Mouse (Mus musculus) MN1 (cell line): ENCODE measurements around the gene Foxd3.

Source experiments
- DNase-seq: peaks from one replicate; pipeline ENCODE4 v3.0.0-alpha.2; 2016; ENCODE audit warnings: low spot score

The Foxd3 gene

DNA sequence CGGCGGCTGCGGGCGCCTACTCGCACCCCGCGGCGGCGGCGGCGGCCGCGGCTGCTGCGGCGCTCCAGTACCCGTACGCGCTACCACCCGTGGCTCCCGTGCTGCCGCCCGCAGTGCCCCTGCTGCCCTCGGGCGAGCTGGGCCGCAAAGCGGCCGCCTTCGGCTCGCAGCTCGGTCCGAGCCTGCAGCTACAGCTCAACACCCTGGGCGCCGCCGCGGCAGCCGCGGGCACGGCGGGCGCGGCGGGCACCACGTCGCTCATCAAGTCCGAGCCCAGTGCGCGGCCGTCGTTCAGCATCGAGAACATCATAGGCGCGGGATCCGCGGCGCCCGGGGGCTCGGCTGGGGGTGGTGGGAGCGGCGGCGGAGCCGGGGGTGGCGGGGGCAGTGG lies 1.3 kb downstream of the Foxd3 start:
- DNase-seq, result no peak

DNA sequence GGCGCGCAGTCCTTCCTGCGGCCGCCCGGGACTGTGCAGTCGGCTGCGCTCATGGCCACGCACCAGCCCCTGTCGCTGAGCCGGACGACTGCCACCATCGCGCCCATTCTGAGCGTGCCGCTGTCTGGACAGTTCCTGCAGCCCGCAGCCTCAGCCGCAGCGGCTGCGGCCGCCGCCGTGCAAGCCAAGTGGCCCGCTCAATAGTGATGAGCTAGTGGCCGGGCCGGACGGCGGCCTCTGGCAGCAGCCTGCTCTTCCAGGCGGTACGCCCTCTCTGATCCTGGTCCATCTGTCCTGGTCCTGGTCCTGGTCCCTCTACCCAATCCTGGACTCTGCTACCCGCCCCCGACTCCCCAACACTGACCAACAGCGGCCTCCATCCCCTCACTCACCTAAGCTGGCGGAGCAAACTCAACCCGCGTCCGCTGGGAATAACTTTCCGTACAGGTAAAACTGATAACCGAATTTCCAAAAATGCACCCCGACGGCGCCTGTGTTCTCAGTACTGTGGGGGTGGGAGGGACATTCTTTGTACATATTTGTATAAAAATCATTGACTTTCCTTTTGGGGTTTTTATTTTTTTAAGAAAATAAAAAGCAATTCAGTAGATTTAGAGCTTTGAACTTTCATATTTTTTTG lies 1.9 kb downstream of the Foxd3 start:
- no peak for DNase-seq

DNA sequence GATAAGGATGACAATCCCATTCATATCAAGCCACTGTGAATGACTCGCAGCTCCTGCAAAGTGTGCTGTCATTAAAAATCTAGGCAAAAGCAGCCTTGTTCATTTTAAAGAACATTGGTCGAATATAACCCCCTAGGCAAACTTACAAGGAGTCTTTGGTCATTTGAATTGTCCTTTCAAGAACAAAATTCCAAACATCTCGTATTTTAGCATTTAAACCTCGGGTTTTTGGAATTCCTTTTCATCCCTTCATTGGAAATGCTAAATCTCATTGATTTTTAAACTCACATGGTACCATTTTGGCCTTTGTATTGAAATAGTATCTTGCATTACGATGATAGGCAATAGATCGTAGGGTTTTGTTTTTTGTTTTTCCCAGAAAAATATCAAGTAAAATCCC lies 2.8 kb downstream of the Foxd3 start:
- DNase-seq, result no peak

DNA sequence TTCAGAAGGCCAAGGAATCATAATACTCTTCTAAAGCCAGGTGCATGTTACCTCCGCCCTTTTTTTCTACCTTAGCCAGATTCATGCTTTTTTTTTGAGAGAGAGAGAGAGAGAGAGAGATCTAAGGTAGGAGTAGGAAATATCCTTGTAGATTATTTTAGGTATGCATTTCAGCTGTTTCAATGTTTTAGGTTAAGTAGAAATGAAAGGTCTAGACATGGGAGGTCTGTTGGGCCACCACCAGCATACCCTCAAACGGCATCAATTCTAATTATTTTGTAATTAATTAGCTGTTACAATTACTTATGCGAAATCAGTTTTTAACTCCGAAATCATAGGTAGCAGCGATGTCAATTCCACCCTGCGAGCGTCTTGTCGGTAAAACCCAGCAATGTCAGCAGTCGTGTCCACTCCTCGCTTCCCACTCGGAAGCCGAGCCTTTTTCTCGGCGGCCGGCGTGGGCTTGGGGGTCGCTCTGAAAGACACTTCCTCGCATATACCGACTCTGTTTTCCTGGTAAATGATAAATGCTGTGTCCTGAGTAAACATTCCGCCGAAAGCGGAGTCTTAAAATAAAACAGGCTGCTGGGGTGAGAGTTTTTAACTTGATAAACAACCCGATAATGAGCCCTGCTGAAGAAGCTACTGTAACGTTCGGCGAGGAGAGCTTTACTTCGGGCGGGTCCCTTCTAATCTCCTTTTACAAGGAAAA lies 3.4 kb downstream of the Foxd3 start:
- no peak for DNase-seq

DNA sequence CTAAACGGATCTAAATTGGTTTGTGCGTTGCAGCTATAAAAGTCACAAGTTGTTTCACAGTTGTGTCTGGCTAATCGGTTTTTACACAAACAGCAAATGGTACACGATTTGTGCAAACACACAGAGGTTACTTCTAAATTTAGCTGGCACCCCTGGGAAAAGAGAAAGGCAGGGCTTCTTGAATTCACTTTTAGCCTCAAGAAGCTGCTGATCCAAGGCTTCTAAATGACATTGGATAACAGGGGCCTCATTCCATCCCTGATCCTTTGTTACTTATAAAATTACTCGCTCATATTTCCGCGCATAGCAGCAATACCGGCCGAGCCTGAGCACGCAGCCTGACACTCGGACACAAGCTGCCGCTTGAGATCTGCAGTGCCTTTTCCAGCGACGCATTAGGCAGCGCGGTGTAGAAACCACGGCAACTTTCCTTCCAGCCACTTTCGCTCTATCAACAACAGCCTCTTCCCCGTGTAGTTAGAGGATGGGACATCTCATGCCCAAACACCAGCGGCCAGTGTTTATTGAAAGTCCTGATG lies 4.0 kb downstream of the Foxd3 start:
- no peak for DNase-seq

DNA sequence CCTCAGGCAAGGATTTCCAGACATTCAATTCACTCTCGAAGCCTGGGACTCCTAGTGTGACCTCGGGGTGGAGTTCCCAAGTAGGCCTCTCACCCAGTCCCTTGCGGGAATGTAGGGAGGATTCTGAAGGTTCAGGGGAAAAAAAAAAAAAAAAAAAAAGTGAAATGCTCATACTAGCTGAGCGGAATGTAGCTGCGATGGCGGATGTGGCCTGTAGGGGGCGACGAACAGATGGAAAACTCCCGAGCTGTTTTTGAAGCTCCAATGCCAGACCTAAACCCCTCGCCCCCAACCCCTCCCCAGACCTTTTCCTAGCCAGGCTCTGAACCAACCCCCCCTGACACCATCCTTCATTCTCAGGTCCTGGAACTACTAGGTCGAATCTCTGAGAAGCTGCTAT lies 4.9 kb downstream of the Foxd3 start:
- no peak for DNase-seq

DNA sequence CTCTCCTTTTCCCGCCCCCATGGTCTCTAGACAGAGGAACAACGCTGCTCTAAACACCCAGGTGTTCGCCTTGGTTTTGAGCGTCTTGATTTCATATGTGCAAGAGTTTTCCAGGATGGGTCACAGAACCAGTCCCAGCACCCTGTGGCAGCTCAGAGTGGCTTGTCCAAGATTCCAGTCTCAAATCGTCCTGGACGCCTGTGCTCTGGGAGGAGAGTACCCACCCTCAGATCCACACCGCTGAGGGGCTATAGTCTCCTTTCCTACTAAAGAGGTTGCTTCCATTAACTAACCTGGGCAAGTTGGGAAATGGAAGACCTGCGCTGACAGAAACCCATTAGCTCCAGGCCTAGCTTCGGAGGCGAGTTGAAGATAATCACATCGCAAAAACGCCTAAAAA lies 5.9 kb downstream of the Foxd3 start:
- no peak for DNase-seq

DNA sequence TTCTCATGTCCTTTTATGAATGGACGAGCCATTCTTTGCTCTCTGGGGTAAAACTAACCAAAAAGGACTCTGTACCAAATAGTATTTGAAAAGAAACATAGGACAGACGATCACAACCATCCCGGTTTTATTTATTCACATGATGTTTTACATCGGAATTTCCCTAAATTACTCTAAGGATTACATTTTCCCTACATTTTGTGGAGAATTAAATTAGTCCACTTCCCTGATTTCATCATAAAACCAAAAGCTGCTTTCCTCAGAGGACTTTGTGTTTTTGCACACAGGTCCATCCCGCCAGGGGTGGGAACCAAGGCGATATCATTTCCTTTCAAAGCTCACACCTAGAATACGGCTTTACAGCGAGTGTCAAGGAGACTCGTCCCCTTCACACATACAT lies 6.3 kb downstream of the Foxd3 start:
- DNase-seq, result no peak

DNA sequence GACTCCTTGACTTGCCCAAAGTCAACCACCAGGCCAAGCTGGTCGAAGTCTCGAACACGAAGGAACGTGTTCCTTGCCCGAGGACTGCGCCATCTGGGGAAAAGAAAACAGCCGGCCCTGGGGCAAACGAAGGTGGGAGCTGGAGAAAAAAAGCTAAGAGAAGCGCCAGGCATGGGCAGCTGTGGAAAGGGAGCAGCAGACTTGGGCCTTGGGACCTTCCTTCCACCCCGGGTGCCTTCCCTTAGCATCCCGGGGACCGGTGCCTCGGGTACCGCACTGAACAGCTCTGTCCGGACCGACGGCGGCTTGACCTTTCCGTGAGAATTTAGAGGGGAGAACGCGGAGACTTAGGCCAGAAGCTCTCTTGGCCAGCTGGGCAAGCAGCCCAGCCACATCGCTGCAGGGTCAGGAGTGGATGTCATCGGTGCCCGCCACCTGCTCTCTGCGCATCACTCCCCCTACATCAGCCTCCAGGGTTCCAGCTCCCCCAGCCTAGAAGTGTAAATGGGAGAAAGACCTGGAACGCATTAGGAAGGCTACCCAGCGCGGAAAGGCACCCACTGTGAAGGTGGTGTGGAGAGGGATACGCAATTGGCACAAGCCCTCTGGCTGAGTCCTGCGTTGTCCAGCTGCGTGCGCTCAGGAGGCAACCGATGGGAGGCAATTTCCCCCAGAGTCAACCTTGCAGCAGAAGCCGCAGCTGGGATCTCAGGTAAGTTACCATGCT lies 6.9 kb downstream of the Foxd3 start:
- DNase-seq, result no peak

DNA sequence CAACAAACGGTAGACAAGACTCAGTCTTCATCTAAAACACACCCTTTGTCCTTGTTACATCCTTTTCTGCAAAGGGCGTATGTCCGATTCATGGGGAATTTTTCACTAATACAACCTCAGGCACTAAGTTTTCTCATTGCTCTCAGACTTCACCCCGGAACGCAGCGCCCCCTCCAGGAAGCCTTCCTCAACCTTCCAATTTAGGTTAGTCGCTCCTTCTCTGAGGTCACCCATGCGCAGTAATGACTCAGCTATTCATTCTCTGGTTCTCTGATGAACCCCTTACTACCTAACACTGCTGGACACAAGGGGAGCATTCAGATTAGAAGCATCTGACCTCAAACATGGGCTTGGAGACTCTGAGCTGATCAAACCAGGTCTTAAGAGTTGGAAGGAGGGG lies 7.6 kb downstream of the Foxd3 start:
- no peak for DNase-seq

DNA sequence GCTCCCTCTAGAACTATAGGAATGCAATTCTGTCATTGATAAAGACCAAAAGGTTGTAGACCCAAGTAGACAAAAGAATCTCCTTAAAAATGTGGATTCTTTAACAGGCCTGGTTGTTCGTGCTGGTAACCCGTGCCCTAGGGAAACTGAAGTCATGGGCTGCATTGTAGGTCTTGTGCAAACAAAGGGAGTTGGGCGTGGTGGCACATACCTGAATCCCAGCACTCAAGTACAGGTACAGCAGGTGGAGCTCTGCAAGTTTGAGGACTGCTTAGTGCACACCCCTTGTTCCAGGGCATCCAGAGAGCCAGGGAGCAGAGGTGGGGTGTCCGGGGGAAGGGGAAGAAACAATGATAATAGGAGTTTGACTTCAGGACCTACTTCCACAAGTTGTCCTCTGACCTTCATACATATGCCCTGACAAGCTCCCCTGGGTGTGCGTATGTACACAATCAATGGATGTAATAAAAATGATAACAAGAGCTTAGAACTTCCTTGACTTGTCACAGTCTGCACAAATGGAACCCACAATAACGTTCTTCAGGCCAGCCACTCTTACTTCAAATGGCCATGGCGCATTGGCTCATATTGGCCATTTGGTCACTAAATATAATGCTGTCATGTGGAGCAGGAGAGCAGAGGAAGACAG lies 14.2 kb downstream of the Foxd3 start:
- DNase-seq, result no peak

DNA sequence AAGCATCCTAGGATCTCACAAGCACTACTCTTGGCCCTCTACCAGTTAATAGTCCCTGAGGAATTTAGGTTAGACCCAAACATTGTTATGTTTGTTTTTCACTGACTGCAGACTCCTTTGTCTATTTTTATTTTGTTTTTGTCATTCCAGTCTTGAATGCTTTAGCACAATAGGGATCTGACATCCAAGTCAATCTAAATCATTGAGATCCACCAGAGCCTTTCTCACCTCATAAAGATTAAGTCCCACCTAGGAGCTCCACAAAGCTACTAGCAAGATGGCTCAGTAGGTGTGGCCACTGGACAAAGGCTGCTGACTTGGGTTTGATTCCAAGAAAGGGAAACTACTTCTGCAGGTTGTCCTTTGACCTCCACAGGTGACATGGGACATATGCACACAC lies 19.1 kb downstream of the Foxd3 start:
- DNase-seq, result no peak

DNA sequence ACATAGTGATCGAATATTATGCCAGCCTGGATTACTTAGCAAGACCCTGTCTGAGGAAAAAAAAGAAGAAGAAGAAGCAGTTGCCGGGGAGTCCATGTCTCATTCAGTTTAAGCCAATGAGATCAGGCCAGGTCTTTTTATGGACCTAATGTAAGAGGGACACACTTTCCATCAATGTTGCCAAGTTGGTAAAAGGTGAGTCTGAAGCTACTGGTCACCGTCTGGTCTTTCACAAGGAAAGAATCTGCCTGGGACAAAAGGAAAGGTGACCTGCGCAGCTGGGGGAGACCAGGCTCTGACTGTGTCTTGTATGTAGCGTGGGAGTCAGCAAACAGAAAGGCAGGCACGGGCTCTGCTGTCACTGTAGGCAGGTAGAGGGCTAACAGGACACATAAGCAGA lies 27.8 kb downstream of the Foxd3 start:
- DNase-seq, result no peak

DNA sequence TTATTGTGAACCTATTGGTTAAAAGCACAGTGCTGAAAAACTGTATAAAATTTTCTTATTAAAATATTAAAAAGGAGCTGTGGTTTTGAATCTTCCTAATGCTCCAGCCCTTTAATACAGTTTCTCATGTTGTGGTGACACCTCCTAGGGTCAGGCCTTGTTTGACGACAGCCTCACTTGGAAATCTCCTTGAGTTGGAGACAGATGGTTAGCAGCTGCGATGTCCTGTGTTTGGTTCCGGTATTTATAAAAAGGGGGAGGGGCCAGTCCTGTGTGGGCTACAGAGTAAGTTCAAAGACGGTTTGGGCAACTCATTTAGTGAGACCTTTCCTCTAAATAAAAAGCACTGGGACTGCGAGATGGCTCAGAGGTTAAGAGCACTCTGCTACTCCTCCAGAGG lies 30.2 kb downstream of the Foxd3 start:
- DNase-seq, result no peak
